Mouse (Mus musculus) myocyte (in vitro differentiated cells): ENCODE results near the gene Foxo3.

Experiments used
- POLR2A ChIP-seq: IDR thresholded peaks from one replicate; pipeline ENCODE4 v1.6.1; 2011; ENCODE audit warnings: low read depth, mild to moderate bottlenecking, control low read depth, moderate library complexity; ENCODE audit not compliant: insufficient read length
- TCF12 ChIP-seq: IDR thresholded peaks from one replicate; pipeline ENCODE4 v1.6.1; 2011; ENCODE audit warnings: mild to moderate bottlenecking, control low read depth; ENCODE audit not compliant: poor library complexity, insufficient read depth, severe bottlenecking

DNA sequence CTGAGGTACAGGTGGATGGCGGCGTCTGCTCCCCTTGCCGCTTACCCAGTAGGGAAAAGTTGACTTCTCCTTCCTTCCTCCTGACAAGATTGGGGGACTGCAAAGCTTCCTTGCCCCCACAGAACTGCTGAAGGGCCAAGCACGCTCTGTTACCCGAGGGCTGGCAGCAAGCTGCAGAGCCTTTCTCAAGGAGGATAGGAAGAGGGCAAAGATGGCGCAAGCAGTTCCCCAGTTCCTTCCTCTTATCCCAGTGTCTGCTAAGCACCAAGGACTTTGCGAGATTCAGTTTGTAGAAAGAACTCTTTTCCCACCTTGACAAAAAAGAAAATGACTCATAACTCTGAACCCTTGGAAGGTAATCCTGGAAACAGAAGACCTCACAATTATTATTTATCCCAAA, 18.6 kb downstream of the Foxo3 start:
- TF ChIP-seq POLR2A, result no peak
- no peak for TF ChIP-seq TCF12
